Mouse (Mus musculus) right cerebral cortex, postnatal 10 days (tissue): ENCODE data around the gene Slc20a1.

Experiments
- DNase-seq, 2 experiments: peaks; one replicate each; pipeline ENCODE4 v3.0.0; 2021; ENCODE audit warnings: low spot score in 2 of 2

Slc20a1 gene

DNA sequence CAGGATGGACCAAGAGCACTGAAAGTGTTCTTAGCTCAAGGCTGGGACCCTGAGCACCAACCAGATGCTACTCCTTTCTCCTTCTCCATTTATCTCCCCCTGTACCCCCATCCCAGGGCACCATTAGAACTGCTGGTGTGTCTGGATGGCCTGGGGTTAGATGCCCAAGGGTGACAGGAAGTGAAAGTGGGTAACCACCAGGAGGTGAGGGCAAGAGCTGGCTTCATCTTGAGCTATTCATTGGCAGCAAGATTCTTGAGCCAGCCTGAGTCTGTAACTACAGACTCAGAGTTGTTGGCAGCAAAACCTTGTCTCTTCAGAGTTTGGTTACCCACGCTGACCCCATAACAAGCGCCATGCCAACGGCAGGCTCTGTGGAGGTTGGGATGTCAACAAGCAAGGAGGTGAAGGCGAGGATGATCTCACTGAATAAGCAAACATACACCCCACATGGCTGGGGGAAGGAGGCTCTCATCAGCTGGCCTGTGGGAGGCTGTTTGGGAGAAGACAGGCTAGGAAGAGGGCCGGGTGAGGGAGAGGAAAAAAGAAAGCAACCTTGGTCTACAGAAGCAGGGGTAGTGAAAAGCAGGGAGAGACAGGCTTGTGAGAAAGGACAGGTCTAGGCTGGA, 12.2 kb upstream of the Slc20a1 start:
- no peak for DNase-seq

- DNase-seq = no peak
Observed at GRCm38 (mm10) chr2:129192392-129193150, 6.0 kb upstream of the Slc20a1 start.

DNA sequence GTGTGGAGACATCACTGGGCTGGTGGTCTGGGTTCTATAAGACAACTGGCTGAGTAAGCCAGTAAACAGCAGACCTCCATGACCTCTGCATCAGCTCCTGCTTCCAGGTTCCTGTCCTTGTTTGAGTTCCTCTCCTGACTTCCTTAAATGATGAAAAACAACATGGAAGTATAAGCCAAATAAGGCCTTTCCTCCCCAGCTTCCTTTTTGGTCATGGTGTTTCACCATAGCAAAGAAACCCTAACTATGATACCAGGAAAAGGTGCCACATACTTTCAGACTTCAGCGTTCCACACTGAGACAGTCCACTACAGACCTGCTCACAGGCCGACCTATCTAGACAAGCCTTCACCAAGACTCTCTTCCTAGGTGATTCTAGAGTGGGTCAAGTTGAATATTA, 2.2 kb upstream of the Slc20a1 start:
- DNase-seq = no peak

DNA sequence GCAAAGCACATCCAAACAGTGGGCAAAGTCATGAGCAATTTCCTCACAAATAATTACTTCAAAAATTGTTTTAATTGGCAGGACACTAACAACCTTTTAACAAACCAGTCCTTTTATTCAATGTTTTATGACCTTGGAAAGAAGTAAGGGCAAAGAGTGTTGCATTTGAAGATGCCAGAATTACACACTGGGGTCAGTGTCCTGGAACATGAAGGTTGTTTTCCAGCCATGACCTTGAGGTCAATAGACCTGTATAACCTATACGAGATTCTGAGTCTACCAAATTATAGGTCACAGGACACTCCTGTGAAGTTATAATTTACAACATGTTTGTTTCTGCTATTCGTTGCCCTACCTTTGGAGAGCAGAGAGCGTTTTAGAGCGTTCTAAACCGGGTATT, 1.4 kb upstream of the Slc20a1 start:
- no peak for DNase-seq

DNA sequence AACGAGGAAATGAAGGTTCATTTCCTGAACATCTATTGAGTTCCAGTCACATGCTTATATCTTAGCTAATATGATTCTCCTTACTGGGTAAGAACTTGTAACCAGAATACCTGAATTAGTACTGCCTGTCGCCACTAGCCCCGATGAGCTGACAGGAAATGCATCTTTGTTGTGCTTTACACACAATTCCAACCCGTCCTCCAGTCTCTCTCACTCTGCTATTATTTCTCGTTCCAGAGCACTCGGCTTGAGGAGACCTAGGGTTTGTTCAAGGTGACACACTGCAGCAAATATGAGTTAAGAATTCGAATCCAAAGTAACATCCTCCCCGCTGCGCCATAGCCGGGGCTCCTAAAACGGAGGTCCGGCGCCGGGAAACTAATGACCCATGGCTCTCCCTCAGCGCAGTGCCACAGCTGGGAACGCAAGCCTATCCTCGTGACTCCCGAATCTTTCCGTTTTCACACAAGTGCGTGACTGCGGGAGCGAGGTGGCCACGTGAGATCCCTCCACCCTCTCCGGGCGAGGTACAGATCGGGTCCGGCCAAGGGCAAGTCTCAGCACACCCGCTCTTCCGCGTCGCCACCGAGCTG, 625 bp upstream of the Slc20a1 start:
- DNase-seq = no peak

- peak; percentile 49 to 55 for DNase-seq
Observed at GRCm38 (mm10) chr2:129199328-129200085, 943 bp downstream of the Slc20a1 start.

GRCm38 (mm10) chr2:129205000-129205399, 6.4 kb downstream of the Slc20a1 start:
- no peak for DNase-seq

- DNase-seq = no peak
Observed at GRCm38 (mm10) chr2:129206824-129207223, 8.3 kb downstream of the Slc20a1 start.

- DNase-seq = no peak
Observed at GRCm38 (mm10) chr2:129208181-129208746, 9.7 kb downstream of the Slc20a1 start.

- DNase-seq = no peak
Observed at GRCm38 (mm10) chr2:129210089-129210749, 11.7 kb downstream of the Slc20a1 start.

DNA sequence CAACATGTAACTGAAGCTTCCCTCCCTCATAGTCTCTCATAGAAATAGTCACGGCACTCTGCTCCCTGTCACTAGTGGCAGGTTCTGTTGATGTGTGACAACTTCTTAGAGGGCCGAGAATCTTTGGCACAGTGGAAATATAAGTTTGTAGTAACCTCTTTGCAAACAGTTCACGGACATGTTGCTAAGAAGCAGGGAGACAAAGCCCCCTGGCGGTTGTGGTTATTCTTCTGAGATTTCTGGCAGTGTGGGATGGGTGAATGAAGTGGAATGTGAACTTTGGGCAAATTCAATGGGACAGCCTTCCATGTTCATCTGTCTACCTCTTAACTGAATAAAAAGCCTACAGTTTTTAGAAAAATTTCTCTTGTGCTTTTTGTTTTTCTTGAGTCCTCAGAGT, 12.7 kb downstream of the Slc20a1 start:
- DNase-seq = peak in 1 of 2 experiments; percentile 46

- DNase-seq = no peak
Observed at GRCm38 (mm10) chr2:129211957-129212356, 13.4 kb downstream of the Slc20a1 start.

DNA sequence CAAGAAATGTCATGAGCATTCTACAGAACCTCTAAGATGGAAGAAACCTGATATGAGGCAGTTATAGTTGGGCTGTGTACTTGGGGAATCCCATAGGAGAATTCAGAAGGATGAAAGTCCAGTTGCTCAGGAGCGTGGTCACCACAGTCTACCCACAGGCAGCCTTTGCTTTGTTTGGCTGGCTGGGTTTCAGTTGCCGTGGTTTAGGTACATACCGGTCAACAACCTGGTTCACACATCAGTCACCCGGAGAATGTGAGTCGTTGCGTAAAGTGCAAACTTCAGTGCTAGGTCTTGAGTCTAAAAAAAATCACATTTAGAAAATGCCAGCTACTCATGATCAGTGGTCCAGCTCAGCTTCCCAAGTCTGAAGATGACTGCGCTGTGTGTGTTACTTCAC, 14.0 kb downstream of the Slc20a1 start:
- DNase-seq = no peak

- no peak for DNase-seq
Observed at GRCm38 (mm10) chr2:129214774-129215173, 16.2 kb downstream of the Slc20a1 start.

- DNase-seq = no peak
Observed at GRCm38 (mm10) chr2:129217612-129218185, 19.1 kb downstream of the Slc20a1 start.

DNA sequence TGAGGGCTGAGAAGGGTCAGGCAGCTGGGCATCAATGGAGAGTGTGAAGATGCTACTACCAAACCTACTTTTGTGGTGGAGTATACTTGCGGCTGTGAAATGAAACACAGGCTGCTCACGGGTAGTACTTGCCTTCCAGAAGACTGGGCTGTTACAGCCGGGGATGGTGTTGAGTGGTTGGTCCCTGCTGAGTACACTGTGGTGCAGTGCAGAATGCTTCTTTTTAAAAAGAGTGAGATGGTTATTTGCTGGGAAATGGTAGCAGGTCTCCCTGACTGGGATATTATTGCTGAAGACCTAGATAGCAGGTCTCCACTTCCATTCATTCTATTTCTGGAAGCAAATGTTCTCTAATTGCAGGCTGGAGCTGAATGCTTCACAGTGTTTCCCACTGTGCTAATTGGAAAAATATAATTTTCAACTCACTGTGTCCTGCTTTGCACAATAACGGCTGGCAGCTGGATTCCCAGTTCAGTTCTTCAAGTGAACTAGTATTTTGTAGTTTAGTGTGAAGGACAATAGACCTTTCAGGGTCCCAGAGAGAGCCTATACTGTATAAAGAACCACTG, 20.1 kb downstream of the Slc20a1 start:
- no peak for DNase-seq

- DNase-seq = no peak
Observed at GRCm38 (mm10) chr2:129221097-129221632, 22.6 kb downstream of the Slc20a1 start.

- no peak for DNase-seq
Observed at GRCm38 (mm10) chr2:129224178-129224577, 25.6 kb downstream of the Slc20a1 start.

- no peak for DNase-seq
Observed at GRCm38 (mm10) chr2:129225251-129225819, 26.8 kb downstream of the Slc20a1 start.

GRCm38 (mm10) chr2:129226296-129226851, 27.8 kb downstream of the Slc20a1 start:
- no peak for DNase-seq
